Mouse (Mus musculus) intestine, embryonic 14.5 days (tissue): ENCODE measurements around the gene Rap1gds1. TPM values are rescaled to one million over a fixed set of nuclear protein-coding genes. Genes with fewer than 3 reads are reported as not detected.

Experiments used
- ATAC-seq: fragments of 200-750 bp; cut with Nextera tagmentation; replicated peaks from 2 replicates; pipeline ENCODE4 v1.8.0; 2017; ENCODE audit warnings: low read depth, moderate number of reproducible peaks, moderate TSS enrichment, moderate library complexity; ENCODE audit not compliant: low FRiP score, low TSS enrichment
- DNase-seq: peaks from one replicate; pipeline ENCODE4 v3.0.0-alpha.2; 2018; ENCODE audit warnings: low spot score
- H3K27ac ChIP-seq: fragments of 300-500 bp; sonication (generic); 2 replicates; pipeline ENCODE4 v1.5.1; 2014; ENCODE audit warnings: low read depth, mild to moderate bottlenecking, control low read depth
- H3K27me3 ChIP-seq: fragments of 300-500 bp; sonication (generic); replicated peaks from 2 replicates; pipeline ENCODE4 v1.6.1; 2014; ENCODE audit warnings: low read length, control low read depth; ENCODE audit not compliant: control insufficient read depth, insufficient read depth
- H3K36me3 ChIP-seq: fragments of 300-500 bp; sonication (generic); 2 replicates; pipeline ENCODE4 v1.6.1; 2014; ENCODE audit warnings: low read length, control low read depth; ENCODE audit not compliant: control insufficient read depth, insufficient read depth
- H3K4me1 ChIP-seq: fragments of 300-500 bp; sonication (generic); replicated peaks from 2 replicates; pipeline ENCODE4 v1.6.1; 2014; ENCODE audit warnings: low read length, control low read depth, mixed read lengths; ENCODE audit not compliant: control insufficient read depth, insufficient read depth
- H3K4me2 ChIP-seq: fragments of 300-500 bp; sonication (generic); 2 replicates; pipeline ENCODE4 v1.6.1; 2014; ENCODE audit warnings: low read length
- H3K4me3 ChIP-seq: fragments of 300-500 bp; sonication (generic); 2 replicates; pipeline ENCODE4 v1.5.1; 2014; ENCODE audit warnings: low read depth, low read length, control low read depth, mixed read lengths
- H3K9ac ChIP-seq: fragments of 300-500 bp; sonication (generic); 2 replicates; pipeline ENCODE4 v1.6.1; 2014; ENCODE audit warnings: mild to moderate bottlenecking, low read length
- H3K9me3 ChIP-seq: fragments of 300-500 bp; sonication (generic); 2 replicates; pipeline ENCODE4 v1.6.1; 2016; ENCODE audit warnings: low read length, control low read depth; ENCODE audit not compliant: control insufficient read depth
- WGBS: fragments of 180-500 bp; shearing (Covaris S2); extraction: QIAGEN DNeasy Blood & Tissue Kit; methylation state at CpG from one replicate; pipeline ENCODE4 v1.1.7; 2014; 5-methylcytosine and 5-hydroxymethylcytosine counted together
- polyA plus RNA-seq: library from polyadenylated mRNA; unstranded; fragments of >200 nt; fragmentation: Nextera tagmentation; extraction: Ambion mirVana; gene quantifications from 2 replicates; pipeline ENCODE4 v1.2.1, GENCODE M21; 2014

Rap1gds1 gene
- polyA plus RNA-seq: 61.4 and 66.6 TPM in 2 replicates

DNA sequence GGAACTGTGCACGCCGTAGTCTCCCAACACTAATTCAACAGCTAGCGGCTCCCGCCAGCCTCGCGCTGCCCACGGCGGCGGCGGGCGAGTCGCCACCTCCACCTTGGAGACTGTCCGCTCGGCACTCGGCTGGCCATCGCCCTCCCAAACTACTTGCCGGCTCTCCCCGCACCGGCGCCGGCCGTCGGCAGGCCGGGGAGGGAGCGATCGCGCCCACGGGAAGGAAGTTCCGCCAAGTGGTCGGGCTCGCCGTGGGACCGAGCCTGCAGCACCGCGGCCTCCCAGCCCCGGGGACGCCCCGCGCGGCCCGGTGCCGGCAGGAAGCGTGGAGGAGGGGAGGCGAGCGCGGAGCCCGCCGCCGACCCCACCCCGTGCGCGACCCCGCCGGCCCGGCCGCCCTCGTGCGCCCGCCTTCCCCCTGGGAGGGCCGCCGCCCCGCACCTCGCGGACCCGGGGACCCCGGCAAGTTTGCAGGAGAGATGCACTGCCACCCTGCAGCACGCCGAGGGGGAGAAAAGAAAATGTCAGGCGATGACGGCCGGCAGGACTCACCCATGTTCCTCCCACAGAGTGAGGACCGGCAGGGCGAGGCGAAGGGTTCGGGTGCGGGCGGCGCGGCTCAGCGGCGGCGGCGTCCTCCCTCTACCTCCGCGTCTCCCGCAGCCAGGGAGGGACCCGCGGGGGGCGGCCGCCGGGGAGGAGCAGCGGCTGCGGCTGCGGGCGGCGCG, at the start of gene Rap1gds1:
Gene Rap1gds1 (minus strand): TSS at position 718 of the 728 bp plus-strand sequence.
- DNase-seq (peak; percentile 90), ATAC-seq (peak; percentile 73)
- Histone ChIP-seq H3K9ac (peak within 1 kb of the TSS; percentile 91), H3K4me3 (peak within 1 kb of the TSS; percentile 87), H3K9me3 (no peaks in the 10 kb centered on the region), H3K27me3 (no peaks in the 10 kb centered on the region), H3K36me3 (no peaks in the 10 kb centered on the region), H3K4me1 (peaks cover 15% of the 10 kb centered on the region), H3K4me2 (peak within 1 kb of the TSS; percentile 81), H3K27ac (peak within 1 kb of the TSS; percentile 98)
- WGBS: under 1% methylated on average over 68 of the region's 97 CpGs

DNA sequence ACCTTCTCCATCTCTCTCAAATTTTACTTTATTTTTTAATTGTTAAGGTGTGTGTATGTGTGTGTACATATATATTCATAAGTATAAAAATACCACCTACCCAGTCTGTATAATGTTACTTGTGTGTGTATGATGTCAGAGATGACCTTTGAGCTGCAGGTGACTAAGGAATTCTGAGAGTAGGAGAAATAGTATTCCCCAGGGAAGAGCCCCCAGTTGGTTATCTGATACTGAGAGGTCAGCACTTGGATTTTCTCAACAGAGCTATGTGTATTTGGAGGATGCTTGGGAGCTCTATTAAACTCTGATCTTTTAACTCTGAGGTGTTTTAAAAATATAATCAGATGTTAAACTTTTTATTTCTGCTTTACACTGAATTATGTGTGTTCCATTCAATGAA, 43.4 kb upstream of the Rap1gds1 start:
- no peak overlapping the region for H3K4me3 ChIP-seq
- H3K36me3 ChIP-seq: no peaks in the 10 kb centered on the region
- H3K27ac ChIP-seq: no peak overlapping the region
- no peaks in the 10 kb centered on the region for H3K27me3 ChIP-seq
- H3K9me3 ChIP-seq: no peaks in the 10 kb centered on the region
- no peak overlapping the region for H3K9ac ChIP-seq
- no peaks in the 10 kb centered on the region for H3K4me1 ChIP-seq
- H3K4me2 ChIP-seq: no peak overlapping the region
- no peak for DNase-seq
- no peak for ATAC-seq

DNA sequence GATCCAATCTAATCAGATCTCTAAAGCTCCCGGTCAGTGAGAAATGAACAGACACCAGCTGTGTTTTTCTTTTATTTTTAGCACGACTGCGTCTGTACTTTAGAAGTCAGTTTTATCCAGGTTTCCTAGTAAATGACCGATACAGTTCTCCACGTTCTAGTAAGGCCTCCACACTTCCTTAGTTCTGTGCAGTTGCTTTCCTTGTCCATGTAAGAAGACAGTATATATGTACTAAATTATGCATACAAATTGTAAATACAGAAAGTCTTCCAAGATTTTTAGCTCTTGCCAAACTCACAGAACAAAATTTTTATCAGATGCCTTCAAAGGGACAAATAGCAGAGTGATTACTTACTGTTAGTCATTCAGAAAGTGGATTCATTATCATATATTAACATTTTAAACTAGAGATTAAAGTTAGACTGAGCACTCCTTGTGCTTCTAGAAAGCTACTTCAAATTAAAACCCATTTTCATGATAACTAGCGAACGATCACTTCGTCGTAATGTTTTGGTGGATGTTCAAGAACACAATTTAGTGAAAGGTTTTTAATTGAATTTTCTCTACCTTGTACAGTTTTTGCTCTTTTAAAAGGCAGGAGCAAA, 41.8 kb upstream of the Rap1gds1 start:
- no peak overlapping the region for H3K4me3 ChIP-seq
- H3K36me3 ChIP-seq: no peaks in the 10 kb centered on the region
- 78% methylated on average over 9 of the region's 9 CpGs for WGBS
- no peaks in the 10 kb centered on the region for H3K9me3 ChIP-seq
- H3K4me1 ChIP-seq: no peaks in the 10 kb centered on the region
- no peak overlapping the region for H3K27ac ChIP-seq
- H3K27me3 ChIP-seq: no peaks in the 10 kb centered on the region
- H3K9ac ChIP-seq: no peak overlapping the region
- ATAC-seq (no peak), DNase-seq (no peak)
- no peak overlapping the region for H3K4me2 ChIP-seq

DNA sequence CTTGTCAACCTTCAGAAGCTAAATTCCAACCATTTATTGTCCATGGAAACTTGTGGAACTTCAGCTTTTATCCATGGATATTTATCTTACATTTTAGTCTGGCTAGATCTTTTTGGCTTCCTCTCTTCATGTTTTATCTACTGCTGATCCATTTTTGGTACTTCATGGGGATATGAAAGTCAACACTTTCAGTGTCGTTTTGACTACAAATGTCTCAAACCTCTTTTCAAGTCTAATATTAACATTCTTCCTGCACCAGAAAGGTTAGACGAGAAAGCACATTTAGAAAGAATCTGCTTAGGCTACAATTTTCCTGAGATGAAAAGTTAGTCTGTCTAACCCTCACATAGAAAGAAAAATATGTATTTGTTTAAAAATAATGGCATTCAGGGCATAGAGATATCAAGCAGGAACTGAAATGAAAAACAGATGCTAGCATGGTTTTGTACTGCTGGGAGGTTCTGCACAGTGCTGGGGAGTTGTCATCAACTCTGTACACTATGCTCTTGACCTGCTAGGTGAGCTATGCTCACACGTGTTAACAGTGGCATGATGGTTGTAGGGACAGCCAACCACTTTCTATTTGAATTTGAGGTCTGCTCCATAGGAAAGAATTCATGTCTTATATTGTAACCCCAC, 37.5 kb upstream of the Rap1gds1 start:
- H3K4me2 ChIP-seq: no peak overlapping the region
- no peaks in the 10 kb centered on the region for H3K36me3 ChIP-seq
- H3K4me3 ChIP-seq: no peak overlapping the region
- DNase-seq (no peak), ATAC-seq (no peak)
- H3K4me1 ChIP-seq: no peaks in the 10 kb centered on the region
- H3K9me3 ChIP-seq: no peaks in the 10 kb centered on the region
- WGBS: 66% methylated on average over 3 of the region's 3 CpGs
- H3K9ac ChIP-seq: no peak overlapping the region
- H3K27ac ChIP-seq: no peak overlapping the region
- no peaks in the 10 kb centered on the region for H3K27me3 ChIP-seq

DNA sequence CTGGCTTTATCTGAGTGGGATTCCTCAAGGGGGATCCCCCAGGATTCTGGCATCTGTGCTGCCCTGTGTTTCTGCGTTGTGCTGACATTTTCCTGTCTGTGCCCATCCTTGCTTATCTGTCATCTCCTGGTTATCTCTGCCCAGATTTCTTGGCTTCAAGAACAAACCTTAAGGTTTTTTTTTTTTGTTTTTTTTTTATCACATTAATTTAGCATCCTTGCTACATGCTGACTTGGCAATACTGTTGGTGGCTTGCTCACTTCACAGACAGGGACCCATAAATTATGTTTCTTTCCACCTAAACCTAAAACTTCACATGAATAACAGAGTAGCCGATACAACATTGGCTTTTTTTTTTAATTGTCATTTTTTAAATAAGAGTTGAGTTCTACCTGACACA, 36.9 kb upstream of the Rap1gds1 start:
- ATAC-seq: no peak
- Histone ChIP-seq H3K27ac (no peak overlapping the region), H3K4me1 (no peaks in the 10 kb centered on the region), H3K27me3 (no peaks in the 10 kb centered on the region), H3K9ac (no peak overlapping the region), H3K9me3 (no peaks in the 10 kb centered on the region), H3K4me3 (no peak overlapping the region), H3K36me3 (no peaks in the 10 kb centered on the region), H3K4me2 (no peak overlapping the region)
- 79% methylated on average over 2 of the region's 2 CpGs for WGBS
- no peak for DNase-seq

DNA sequence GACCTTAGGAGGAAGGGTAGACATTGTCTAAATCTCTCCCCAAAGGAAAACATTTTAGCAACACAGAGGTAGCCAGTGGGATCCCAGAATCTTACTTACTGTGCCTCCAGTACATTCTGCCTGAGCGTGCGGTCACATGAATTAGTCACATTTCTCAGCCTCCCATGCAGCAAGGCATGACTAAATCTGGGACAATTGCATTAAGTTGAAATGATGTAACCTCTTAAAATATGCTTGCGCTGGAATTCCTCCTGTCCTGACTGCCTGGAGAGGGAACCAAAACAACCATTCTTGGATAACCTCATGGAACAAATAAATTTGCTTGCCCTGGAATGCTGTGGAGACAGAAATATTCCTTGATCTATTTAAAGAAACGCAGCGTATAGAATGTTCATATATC, 33.2 kb upstream of the Rap1gds1 start:
- Histone ChIP-seq H3K9me3 (no peaks in the 10 kb centered on the region), H3K4me1 (no peaks in the 10 kb centered on the region), H3K27ac (no peak overlapping the region), H3K27me3 (no peaks in the 10 kb centered on the region), H3K36me3 (no peaks in the 10 kb centered on the region), H3K4me2 (no peak overlapping the region), H3K4me3 (no peak overlapping the region), H3K9ac (no peak overlapping the region)
- no peak for DNase-seq
- 83% methylated on average over 5 of the region's 5 CpGs for WGBS
- ATAC-seq: no peak

DNA sequence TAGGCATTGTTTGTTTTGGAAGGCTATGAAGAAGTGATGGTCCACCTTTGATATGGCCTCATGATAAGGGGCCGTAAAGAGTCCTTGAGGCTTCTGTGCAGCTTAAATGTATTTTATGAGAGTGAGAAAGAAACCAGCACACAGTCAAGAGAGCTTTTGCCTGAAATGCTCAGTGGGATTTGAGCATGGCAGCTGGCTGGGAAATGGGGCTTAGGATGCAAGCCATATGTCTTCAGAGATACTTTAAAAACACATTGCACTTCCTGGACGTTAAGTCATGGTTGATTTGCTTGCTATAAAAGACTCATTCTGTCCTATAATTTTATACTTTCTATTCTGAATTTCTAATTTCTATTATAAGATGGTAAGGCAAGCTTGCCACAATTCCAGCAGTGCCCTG, 28.9 kb upstream of the Rap1gds1 start:
- no peak overlapping the region for H3K4me3 ChIP-seq
- WGBS: 74% methylated on average over 2 of the region's 2 CpGs
- no peak for ATAC-seq
- H3K27ac ChIP-seq: no peak overlapping the region
- no peak overlapping the region for H3K4me2 ChIP-seq
- no peak for DNase-seq
- H3K4me1 ChIP-seq: no peaks in the 10 kb centered on the region
- H3K9me3 ChIP-seq: no peaks in the 10 kb centered on the region
- no peaks in the 10 kb centered on the region for H3K27me3 ChIP-seq
- no peaks in the 10 kb centered on the region for H3K36me3 ChIP-seq
- no peak overlapping the region for H3K9ac ChIP-seq

DNA sequence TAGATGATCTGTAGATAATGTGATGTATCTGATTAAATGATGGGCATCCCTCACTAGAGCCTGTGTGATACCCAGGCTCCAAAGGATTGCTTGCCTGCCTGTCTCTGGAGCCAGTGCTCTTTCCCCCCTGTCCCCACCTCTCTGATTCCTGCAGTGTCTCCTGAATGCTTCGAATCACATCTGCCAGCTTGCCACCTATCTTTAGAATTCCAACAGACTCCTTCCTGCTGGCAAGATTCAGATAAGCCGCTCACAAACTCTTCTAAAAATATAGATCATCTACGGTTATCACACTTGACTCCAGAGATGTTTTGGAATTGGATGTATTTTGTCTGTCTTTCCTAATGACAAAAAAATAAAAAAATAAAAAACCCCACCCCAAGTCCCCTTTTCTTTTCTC, 28.3 kb upstream of the Rap1gds1 start:
- H3K4me3 ChIP-seq: no peak overlapping the region
- no peak overlapping the region for H3K9ac ChIP-seq
- no peak for ATAC-seq
- H3K4me2 ChIP-seq: no peak overlapping the region
- DNase-seq: no peak
- no peaks in the 10 kb centered on the region for H3K4me1 ChIP-seq
- WGBS: 79% methylated on average over 3 of the region's 3 CpGs
- no peak overlapping the region for H3K27ac ChIP-seq
- H3K36me3 ChIP-seq: no peaks in the 10 kb centered on the region
- no peaks in the 10 kb centered on the region for H3K9me3 ChIP-seq
- no peaks in the 10 kb centered on the region for H3K27me3 ChIP-seq
